Mouse (Mus musculus) E14TG2a.4 (cell line): ENCODE measurements around the gene Fgfr1op2.

Experiments used
- H3K27me3 ChIP-seq: 2 replicates; pipeline ENCODE4 v1.6.1; 2014; ENCODE audit warnings: low read length, control low read depth; ENCODE audit not compliant: insufficient read depth
- H3K36me3 ChIP-seq: 2 replicates; pipeline ENCODE4 v1.6.1; 2014; ENCODE audit warnings: low read length, control low read depth; ENCODE audit not compliant: insufficient read depth
- H3K4me1 ChIP-seq: replicated peaks from 2 replicates; pipeline ENCODE4 v1.6.1; 2014; ENCODE audit warnings: low read depth, low read length, control low read depth
- H3K4me3 ChIP-seq: replicated peaks from 2 replicates; pipeline ENCODE4 v1.5.1; 2014; ENCODE audit warnings: mild to moderate bottlenecking, low read length
- H3K9me3 ChIP-seq: 2 replicates; pipeline ENCODE4 v1.6.1; 2014; ENCODE audit warnings: low read length, control low read depth
- CTCF ChIP-seq: conservative IDR thresholded peaks from 2 replicates; pipeline ENCODE4 v1.5.1; 2014; ENCODE audit warnings: low read length
- NANOG ChIP-seq: IDR thresholded peaks from 2 replicates; pipeline ENCODE4 v1.6.1; 2014; ENCODE audit warnings: borderline replicate concordance, low read length, mixed read lengths
- POU5F1 ChIP-seq: IDR thresholded peaks from 2 replicates; pipeline ENCODE4 v1.6.1; 2014; ENCODE audit warnings: low read length, borderline replicate concordance

Gene Fgfr1op2

GRCm38 (mm10) chr6:146641621-146642210, 64.7 kb downstream of the Fgfr1op2 start:
- no peak for TF ChIP-seq POU5F1
- Histone ChIP-seq H3K4me3 (peak overlapping the region; percentile 90), H3K4me1 (peaks cover 32% of the 10 kb centered on the region), H3K9me3 (no peaks in the 10 kb centered on the region), H3K36me3 (no peaks in the 10 kb centered on the region), H3K27me3 (no peaks in the 10 kb centered on the region; the same call in 1 of the 2 replicates)

GRCm38 (mm10) chr6:146642276-146643183, 65.5 kb downstream of the Fgfr1op2 start, which contains the start of the genes Med21 and Tm7sf3:
Med21 (plus strand) TSS chr6:146642547.
Tm7sf3 (minus strand) TSS chr6:146642824.
- no peak for TF ChIP-seq POU5F1
- TF ChIP-seq NANOG = no peak
- TF ChIP-seq CTCF = no peak
- no peaks in the 10 kb centered on the region; the same call in 1 of the 2 replicates for H3K27me3 ChIP-seq
- peaks cover 38% of the 10 kb centered on the region for H3K4me1 ChIP-seq
- H3K36me3 ChIP-seq = 0 out of 2 replicates have a peak, but pooled peaks cover 1% of the 10 kb centered on the region
- no peaks in the 10 kb centered on the region for H3K9me3 ChIP-seq
- H3K4me3 ChIP-seq = peak within 1 kb of the TSS; percentile 90

- H3K9me3 ChIP-seq = no peaks in the 10 kb centered on the region
- TF ChIP-seq NANOG = no peak
- TF ChIP-seq POU5F1 = no peak
- no peak for TF ChIP-seq CTCF
- H3K4me3 ChIP-seq = peak overlapping the region; percentile 90
- H3K36me3 ChIP-seq = 0 out of 2 replicates have a peak, but pooled peaks cover 2% of the 10 kb centered on the region
- H3K4me1 ChIP-seq = peaks cover 38% of the 10 kb centered on the region
- H3K27me3 ChIP-seq = no peaks in the 10 kb centered on the region; the same call in 1 of the 2 replicates
Observed at GRCm38 (mm10) chr6:146643184-146643570, 66.2 kb downstream of the Fgfr1op2 start.
